Mouse (Mus musculus) kidney, postnatal 25 days (tissue): ENCODE data around the gene Gm11992.

Experiments
- DNase-seq, 2 experiments: peaks; one replicate each; pipeline ENCODE4 v3.0.0; 2021; ENCODE audit warnings: mixed read lengths in 2 of 2

Gene Gm11992

DNA sequence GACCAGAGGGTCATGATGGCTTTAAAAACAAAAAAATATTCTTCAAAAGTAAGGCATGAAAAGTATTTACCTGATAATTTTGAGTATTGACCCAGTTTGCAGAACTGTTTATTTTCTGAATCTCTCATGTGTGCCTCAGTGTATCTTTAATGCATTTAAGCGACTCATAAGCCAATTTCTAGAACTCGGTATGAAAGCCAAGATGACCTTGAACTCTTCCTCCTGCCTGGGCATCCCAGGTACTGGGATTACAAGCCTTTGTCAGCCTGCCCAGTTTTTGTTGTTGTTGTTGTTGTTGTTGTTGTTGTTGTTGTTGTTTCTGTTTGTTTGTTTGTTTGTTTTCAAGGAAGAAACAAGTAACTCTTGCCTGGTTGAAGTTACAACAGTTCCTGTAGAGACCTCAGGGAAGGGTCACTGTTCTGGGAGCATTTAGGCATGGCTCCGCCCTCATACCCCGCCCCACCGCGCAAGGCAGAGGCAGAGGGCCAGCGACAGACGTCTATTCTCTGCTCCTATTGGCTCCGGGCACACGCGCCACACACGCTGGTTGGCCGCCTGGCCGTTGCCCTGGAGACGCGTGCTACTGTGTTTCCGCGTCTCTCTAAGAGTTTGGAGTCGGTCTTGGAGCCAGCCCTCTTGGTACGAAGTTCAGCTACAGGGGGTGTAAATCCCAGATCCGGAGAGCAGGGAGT lies at the start of gene Gm11992:
Gm11992 (plus strand) TSS at position 584 of the 692 bp plus-strand sequence.
- DNase-seq: peak; percentile 94 to 98

- no peak for DNase-seq
These were observed 39.6 kb upstream of the Gm11992 start for GRCm38 (mm10) chr11:9008761-9009160.

DNA sequence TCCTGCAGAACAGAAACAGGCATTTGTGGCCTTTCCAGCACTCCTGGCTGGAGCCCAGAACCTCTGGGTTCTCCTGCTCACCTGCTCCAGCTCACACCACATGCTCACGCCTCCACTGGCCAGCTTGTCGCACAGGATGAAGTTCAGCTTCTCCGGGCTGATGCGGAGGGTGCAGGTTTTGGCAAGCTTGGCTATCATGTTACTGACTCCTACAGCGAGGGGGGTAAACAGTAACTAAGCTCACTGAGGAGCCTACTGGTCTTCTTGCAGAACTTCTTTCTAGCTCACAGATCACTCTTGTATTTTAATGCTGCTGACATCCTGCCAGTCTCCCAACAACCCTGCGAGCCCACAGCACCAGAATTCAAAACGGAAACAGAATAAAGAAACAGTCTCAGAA lies 38.0 kb upstream of the Gm11992 start:
- DNase-seq: peak; percentile 78 to 92

DNA sequence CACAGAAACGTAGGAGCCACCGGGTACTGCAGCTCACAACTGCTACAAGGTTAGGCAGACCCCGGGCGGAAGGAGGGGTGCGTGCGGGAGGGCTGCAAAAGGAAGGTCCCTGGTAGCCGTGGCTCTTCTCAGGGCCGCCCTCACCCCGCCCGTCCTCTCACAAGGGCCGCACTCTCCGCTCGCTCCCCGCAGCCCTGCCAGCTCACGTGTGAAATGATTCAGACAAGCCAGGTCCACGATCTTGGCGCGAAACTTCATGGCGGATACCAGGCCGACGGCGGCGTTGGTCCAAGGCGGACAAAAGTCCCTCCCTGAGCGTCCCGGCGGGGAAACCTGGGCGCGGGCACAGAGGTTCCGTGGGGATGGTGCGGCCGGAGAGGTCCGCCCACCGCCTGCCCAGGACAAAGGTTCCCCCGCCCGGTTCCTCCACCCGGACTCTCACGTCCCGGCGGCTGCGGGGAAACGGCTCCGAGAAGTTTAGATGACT lies 37.5 kb upstream of the Gm11992 start, which contains the start of gene Hus1:
Hus1 (minus strand) TSS at position 339 of the 487 bp plus-strand sequence.
- peak; percentile 90 to 94 for DNase-seq

DNA sequence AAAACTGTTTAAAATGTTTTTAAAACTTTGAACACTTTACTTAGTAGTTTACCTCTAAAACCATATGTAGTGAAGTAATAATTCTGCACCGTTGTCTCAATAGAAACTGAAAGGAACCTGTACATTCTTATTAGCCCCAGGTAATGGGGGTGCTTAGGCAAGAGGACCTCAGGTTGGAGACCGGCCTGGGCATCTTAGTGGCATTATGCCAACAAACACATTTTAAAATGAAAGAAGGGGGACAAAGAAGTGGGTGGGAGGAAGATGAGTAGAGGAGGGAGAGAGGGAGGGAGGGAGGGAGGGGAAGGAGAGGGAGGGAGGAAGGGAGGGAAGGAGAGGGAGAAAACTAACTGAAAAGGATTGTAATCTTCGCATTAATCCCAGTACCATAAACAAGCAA lies 37.0 kb upstream of the Gm11992 start:
- no peak for DNase-seq

DNA sequence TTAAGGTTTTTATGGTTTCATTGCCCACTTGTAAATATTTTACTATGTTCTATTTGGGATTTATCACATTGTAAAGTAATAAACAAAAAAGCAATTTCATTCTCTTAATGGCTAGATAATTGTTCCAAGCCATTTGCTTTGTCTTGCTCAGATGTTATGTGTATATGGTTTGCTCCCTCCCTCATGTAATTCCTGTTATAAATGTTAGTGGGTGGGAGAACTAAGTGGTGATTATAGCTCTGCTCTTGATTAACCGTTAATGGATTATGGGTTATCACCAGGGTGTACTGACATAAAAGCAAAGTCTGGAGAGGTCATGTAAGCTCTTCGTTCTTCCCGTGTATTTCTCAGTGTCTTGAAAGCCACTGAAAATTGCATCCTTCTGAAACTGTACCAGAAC lies 33.7 kb upstream of the Gm11992 start:
- no peak for DNase-seq

DNA sequence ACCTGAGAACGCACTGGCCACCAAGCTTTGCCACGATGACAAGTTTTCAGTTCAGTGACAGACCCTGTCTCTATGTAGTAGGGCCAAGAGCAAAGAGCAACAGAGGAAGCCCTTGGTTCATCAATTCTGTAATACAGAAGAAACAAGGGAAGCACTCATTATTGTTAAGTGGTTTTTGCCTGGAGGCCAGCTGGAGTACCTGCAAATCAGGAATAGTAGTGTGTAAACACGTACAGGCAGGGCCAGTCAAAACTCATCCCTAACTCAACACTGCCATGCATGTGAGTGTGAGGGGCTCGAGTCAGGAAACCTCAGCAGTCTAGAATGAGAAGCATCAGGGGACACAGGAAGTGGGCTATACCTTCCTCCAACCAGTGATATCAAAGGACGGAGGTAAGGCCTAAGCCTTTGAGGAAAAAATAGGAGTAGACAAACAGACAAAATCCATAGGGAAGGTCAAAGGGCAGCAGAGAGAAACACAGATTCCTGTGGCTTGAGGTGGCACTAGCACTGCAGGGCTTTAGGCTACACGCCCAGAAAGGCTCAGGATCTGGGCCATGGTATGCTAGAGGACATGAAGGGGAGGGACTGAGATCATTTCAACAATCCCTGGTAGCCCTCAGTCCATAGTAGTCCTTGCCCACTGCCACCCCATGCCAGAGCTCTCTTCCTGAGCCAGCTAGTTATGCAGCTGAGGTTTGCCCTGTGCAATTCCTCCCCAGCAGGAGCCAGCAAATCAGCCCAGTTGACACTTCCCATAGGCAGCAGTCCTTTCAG lies 29.7 kb upstream of the Gm11992 start:
- no peak for DNase-seq

DNA sequence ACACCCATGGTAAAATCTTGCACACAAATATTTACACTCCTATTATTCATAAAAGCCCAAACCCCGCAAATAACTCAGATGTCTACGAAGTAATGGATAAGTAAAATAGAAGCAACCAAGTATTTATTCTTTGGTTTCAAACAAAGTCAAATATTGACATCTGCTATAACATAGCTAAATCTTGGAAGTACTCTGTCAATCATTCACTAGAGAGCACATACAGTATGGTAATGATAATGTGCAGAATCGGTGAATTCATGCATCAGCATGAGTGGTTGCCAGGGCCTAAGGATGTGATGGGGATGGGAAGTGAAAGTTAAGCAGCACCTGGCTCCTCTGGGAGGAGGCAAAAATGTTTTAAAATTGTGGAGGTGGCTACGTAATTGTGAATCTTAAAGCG lies 28.2 kb upstream of the Gm11992 start:
- DNase-seq: no peak

GRCm38 (mm10) chr11:9024782-9025181 lies 23.6 kb upstream of the Gm11992 start:
- no peak for DNase-seq

GRCm38 (mm10) chr11:9025211-9025610 lies 23.2 kb upstream of the Gm11992 start:
- DNase-seq: no peak

DNA sequence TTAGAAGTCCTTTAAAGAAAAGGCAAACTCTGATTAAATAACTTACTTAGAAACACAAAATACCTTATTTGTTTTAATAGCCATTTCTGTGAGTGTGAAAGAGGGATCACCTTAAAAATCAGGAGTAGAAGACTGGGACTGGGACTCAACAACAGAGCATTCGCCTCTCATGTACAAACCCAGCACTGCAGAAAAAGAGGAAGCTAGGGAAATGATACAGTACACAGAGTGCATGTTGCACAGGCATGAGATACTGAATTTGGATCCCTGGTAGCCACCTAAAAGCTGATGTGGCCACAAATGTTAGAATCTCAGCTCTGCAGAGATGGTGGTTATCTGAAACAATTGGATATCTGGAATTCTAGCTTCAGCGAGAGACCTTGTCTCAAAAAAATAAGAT lies 16.9 kb upstream of the Gm11992 start:
- DNase-seq: no peak

- peak in 1 of 2 experiments; percentile 6 for DNase-seq
These were observed 1.8 kb upstream of the Gm11992 start for GRCm38 (mm10) chr11:9046546-9046945.

GRCm38 (mm10) chr11:9047044-9047443 lies 1.4 kb upstream of the Gm11992 start:
- DNase-seq: peak; percentile 42 to 50

DNA sequence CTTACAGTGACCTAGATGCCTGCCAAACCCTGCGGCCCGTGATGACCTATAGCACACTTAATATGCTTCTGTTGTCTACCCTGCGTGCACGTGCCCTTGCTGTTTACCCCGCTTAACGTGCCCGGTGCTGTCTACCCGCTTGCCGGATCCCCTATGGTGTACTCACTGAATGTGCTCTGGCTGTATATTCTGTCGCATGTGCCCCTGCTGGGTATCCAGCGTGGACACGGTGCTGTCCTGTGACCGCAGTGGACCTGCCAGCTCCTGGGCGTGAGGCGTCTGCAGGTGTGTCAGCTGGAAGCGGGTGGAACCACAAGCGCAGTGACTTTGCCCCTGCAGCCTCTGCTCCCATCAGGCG lies 288 bp downstream of the Gm11992 start, which contains the start of gene Sun3:
Sun3 (minus strand) TSS at position 289 of the 358 bp plus-strand sequence.
- DNase-seq: peak; percentile 62 to 87

- peak; percentile 21 to 53 for DNase-seq
These were observed 1.8 kb downstream of the Gm11992 start for GRCm38 (mm10) chr11:9050241-9050640.

GRCm38 (mm10) chr11:9051895-9052294 lies 3.5 kb downstream of the Gm11992 start:
- DNase-seq: no peak

GRCm38 (mm10) chr11:9056937-9057336 lies 8.5 kb downstream of the Gm11992 start:
- no peak for DNase-seq

DNA sequence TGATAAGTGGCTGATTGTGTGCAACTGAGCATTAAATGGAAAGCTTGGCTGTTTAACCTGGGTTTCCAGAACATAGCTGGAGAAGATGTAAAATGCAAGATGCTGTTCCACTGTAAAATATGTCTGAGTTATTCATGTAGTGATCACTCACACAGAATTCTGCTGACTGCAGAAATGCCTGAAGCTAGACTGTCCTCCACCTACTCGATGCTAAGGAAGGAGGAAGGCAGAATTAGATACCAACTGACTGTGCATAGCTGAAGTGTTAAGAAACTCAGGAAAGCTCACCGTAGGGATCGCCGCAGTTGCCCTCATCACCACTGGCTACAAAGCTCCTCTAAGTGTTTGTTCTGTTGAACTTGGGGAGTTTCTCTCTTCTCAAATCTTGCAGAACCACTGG lies 9.3 kb downstream of the Gm11992 start:
- DNase-seq: no peak

- DNase-seq: no peak
These were observed 11.6 kb downstream of the Gm11992 start for GRCm38 (mm10) chr11:9060029-9060428.

- no peak for DNase-seq
These were observed 12.1 kb downstream of the Gm11992 start for GRCm38 (mm10) chr11:9060484-9060883.

DNA sequence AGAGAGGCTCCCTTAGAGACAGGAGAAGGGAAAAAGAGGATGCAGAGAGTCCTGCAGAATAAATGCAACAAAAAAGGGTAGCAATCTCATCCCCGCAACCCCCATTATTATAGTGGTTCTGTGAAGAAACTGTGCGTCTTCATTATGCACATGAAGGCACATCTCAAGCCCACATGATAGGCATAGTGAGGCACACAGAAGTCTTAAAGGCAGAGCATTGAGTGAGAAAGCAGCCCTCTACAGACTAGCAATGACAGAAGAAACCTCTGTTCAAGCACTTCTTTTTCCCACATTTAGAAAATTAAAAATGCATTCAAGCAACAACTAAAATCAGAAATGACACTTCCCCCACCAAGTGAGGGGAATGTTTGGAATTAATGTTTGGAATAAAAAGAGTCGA lies 28.1 kb downstream of the Gm11992 start:
- no peak for DNase-seq

GRCm38 (mm10) chr11:9113189-9113588 lies 64.8 kb downstream of the Gm11992 start:
- DNase-seq: no peak

GRCm38 (mm10) chr11:9115367-9116120 lies 67.2 kb downstream of the Gm11992 start:
- no peak for DNase-seq
